Mouse (Mus musculus): ENCODE data around the gene Wsb2.
"Not testable (repeated sequence)": the region's sequence is repeated elsewhere in the genome, so short reads cannot be mapped to it uniquely, and the experiment has no call there.

The Wsb2 gene

GRCm38 (mm10) chr5:117390895-117391294 lies 33.8 kb downstream of the Wsb2 start:
- DNase-seq: no peak

DNA sequence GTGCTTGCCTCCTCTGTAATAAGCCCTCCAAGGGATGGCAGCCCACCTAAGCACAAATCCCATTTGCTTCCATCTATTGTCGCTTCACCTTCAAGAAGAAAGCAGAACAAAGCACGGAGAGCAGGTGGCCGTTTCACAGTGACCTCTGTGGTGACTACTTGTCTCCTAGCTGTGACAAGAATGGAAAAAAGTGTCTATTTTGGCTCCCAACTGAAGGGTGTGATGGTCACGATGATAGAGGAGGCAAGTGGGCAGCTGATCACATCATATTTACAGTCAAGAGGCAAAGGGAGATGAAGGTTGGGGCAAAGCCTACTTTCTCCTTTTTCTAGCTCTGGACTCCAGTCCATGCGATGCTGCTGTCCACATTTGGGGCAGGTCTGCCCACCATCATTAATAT lies 38.7 kb downstream of the Wsb2 start:
- no peak for DNase-seq

DNA sequence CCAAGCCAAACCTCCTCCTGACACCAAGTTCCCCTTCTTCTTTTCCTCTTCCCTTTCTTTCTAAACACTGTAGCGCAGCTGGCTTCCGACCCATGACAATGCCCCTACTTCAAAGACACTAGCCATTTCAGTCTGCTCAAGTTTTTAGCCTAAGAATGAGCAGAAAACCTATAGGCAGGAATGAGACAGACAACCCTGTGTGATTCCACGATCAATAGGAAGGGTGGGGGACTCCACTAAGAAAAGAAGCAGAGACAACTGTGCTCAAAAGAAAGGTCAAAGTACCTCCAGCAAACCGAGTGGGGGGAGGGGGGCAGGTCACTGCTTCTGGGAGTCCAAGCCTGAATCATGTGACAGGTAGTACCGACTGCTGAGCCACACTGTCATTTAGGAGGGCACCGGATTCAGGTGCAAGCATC lies 39.5 kb downstream of the Wsb2 start:
- DNase-seq: no peak

GRCm38 (mm10) chr5:117397371-117397770 lies 40.3 kb downstream of the Wsb2 start:
- DNase-seq: no peak

GRCm38 (mm10) chr5:117398007-117398550 lies 41.0 kb downstream of the Wsb2 start:
- DNase-seq: no peak

DNA sequence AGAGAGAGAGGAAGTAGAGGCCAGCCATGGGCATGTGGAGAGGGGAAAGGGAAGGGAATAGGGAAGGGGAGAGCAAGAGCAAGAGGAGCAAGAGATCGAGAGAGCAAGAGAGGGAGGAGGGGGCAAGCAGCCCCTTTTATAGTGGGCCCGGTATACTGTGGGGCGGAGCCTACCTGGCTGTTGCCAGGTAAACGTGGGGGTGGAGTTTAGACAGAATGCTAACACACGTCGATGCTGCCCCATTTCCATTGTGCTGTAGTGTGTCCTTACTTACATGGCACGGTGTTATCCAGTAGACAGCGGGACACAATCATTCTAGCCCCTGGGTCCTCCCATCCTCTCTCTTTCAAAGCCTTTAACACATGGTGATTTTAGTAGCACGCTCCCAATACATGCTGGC lies 42.2 kb downstream of the Wsb2 start:
- DNase-seq: no peak

DNA sequence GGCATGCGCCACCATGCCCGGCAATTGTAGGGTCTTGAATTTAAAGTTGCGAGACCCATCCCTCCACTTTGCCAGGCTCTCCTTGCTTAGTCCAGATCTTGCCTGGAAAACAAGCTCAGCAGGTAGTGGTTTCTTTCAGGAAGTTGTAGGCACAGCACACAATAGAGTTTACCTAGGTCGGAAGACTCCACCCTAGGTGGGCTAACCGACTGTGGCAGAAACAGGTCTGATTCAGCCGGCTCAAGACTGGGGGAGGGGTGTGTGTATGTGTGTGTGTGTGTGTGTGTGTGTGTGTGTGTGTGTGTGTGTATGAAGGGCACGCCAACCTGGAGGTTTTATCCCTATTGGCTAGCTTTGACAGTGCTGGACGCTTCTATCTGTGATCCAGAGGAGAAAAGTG lies 46.5 kb downstream of the Wsb2 start:
- no peak for DNase-seq

DNA sequence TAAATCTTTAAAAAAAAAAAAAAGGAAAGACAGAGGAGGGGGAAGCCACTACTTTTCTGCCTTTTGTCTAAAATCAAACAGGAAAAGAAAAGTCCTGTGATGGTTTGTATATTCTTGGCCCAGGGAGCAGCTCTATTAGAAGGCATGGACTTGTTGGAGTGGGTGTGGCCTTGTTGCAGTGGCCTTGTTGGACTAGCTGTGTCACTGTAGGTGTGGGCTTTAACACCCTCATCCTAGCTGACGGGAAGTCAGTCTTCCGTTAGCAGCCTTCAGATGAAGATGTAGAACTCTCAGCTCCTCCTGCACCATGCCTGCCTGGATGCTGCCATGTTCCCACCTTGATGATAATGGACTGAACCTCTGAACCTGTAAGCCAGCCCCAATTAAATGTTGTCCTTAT lies 47.6 kb downstream of the Wsb2 start:
- DNase-seq: not testable (repeated sequence)

DNA sequence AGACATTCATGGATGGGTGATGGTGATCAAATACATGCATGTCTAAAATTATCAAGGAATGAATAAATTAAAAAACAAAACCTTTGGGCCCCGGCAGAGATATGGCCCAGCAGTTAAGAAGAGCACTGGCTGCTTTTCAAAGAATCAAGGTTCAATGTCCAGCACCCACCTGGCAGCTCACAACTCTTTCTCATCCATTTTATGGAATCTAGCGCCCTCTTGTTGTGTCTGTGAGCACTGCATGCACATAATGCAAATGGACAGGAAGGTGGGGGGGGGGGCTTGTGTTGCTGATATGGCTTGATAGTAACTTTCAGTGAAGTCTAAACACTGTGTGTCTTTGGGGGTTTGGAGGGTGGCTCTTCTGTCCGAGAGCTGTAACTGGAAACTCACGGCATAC lies 51.1 kb downstream of the Wsb2 start:
- no peak for DNase-seq

DNA sequence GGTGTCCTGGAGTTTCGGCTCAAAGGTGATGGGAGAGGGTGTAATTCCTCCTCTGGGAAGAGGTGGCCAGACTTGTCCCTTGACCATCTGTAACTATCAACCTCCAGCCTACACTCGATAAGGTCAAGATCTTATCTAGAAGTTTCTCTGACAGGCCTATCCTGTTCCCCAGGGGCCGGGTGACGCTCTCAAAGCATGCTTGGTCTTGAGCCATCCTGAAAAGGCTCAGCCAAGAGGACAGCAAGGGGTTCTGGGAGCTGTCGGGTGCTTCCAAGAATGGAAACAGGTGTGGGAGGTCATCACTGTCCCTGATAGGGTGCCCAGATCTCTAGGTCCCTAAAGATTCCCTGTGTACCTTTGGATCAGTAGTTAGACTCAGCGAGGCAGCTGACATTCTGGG lies 52.3 kb downstream of the Wsb2 start:
- no peak for DNase-seq

DNA sequence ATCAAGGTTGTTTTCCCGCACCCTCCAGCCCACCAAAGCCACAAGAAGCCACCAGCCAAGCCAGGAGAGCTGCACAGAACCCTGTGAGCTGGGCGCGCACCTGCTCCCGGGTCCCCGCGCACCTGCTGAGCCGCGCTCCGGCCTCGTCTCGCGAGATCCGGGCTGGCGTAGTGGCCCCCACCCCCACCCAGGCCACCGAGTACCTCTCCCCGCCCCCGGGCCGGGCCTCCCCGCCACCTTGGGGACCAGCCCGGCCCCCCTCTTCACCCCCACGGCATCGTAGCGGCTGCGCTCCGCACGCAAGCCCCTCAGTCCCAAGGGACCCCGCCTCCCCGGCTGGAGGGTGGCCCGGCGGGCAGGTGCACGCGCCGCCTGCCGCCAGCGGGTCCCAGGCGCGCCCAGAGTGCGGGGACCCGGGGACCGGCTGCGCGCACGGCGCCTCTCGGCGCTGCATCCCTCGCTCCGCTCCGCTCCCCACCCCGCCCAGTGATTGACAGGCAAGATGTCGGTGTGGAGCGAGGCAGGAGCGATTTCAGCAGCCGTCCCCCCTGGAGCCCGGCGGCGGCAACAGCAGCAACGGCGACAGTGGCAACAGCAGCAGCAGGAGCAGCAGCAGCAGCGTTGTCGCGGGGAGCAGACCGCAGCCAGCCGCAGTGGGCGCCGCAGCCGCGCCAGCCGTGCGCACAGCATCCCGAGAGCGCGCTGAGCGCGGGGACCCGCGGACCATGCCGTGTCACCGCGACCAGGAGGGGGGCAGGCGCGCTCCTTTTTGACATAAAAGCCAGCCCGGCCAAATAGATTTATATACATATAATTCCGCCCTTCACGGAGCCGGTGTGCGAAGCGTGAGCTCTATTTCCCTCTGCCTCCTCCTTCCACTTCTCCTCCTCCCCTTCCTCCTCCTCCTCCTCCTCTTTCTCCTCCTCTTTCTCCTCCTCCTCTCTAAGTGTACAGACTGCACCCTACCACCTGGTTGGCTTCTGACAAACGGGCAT lies 56.7 kb downstream of the Wsb2 start, which contains the start of gene Ksr2:
Gene Ksr2 (plus strand): TSS at position 494 of the 995 bp plus-strand sequence.
- DNase-seq: peak; percentile 84

GRCm38 (mm10) chr5:117414611-117415010 lies 57.5 kb downstream of the Wsb2 start:
- no peak for DNase-seq

- DNase-seq: peak; percentile 39
Observed at GRCm38 (mm10) chr5:117415011-117415912, 58.2 kb downstream of the Wsb2 start.

DNA sequence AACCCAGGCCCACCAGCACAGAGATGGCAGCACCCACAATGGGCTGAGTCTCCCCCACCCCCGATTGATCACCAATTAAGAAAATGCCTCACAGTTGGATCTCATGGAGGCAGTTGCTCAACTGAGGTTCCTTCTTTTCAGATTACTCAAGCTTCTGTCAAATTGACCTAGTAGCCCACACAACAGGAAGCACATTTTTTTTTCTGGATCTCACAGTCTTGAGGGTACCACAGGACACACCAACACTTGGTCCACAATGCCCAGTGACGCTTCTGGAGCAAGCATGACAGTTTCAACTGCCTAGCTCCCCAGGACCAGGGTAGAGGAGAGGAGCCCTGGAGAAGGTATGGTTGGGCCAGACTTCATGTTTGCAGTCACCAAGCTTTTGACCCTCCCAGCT lies 60.3 kb downstream of the Wsb2 start:
- no peak for DNase-seq

Data from cerebellum, adult 9-10 months (tissue).